Mouse (Mus musculus): ENCODE measurements around the gene Pcsk6. TPM values are rescaled to one million over a fixed set of nuclear protein-coding genes. Genes with fewer than 3 reads are reported as not detected.

The Pcsk6 gene
- polyA plus RNA-seq, 1 experiment from 2014 or later = 2.7 TPM

- Histone ChIP-seq H3K4me1 (replicated peaks; ENCODE audit: control insufficient read depth, insufficient read depth, low read length) (0 out of 2 replicates have a peak, but pooled peaks cover 3% of the 10 kb centered on the region), H3K4me3 (ENCODE audit: low read depth, low read length) (no peak overlapping the region), H3K9ac (ENCODE audit: low read length) (no peak overlapping the region), H3K4me2 (ENCODE audit: low read depth, low read length, severe bottlenecking) (no peak overlapping the region), H3K27ac (ENCODE audit: low read depth, low read length) (no peak overlapping the region), H3K9me3 (ENCODE audit: control insufficient read depth, low read length) (no peaks in the 10 kb centered on the region), H3K27me3 (ENCODE audit: control insufficient read depth, insufficient read depth, low read length) (no peaks in the 10 kb centered on the region), H3K36me3 (ENCODE audit: control insufficient read depth, insufficient read depth, low read length) (no peaks in the 10 kb centered on the region)
- ATAC-seq (replicated peaks; ENCODE audit: low FRiP score) (no peak), DNase-seq (ENCODE audit: low spot score) (no peak)
- WGBS = 95% methylated on average over 9 of the region's 9 CpGs
Observed at GRCm38 (mm10) chr7:65959221-65959924, 97.8 kb downstream of the Pcsk6 start.

- H3K4me3 ChIP-seq (ENCODE audit: low read depth, low read length) = no peak overlapping the region
- 89% methylated on average over 7 of the region's 7 CpGs for WGBS
- H3K9me3 ChIP-seq (ENCODE audit: control insufficient read depth, low read length) = no peaks in the 10 kb centered on the region
- no peak overlapping the region for H3K4me2 ChIP-seq (ENCODE audit: low read depth, low read length, severe bottlenecking)
- no peak overlapping the region for H3K9ac ChIP-seq (ENCODE audit: low read length)
- H3K27ac ChIP-seq (ENCODE audit: low read depth, low read length) = no peak overlapping the region
- H3K4me1 ChIP-seq (replicated peaks; ENCODE audit: control insufficient read depth, insufficient read depth, low read length) = no peaks in the 10 kb centered on the region
- H3K36me3 ChIP-seq (ENCODE audit: control insufficient read depth, insufficient read depth, low read length) = no peaks in the 10 kb centered on the region
- no peaks in the 10 kb centered on the region for H3K27me3 ChIP-seq (ENCODE audit: control insufficient read depth, insufficient read depth, low read length)
- no peak for ATAC-seq (replicated peaks; ENCODE audit: low FRiP score)
- DNase-seq (ENCODE audit: low spot score) = no peak
Observed at GRCm38 (mm10) chr7:65962611-65963010, 101.1 kb downstream of the Pcsk6 start.

GRCm38 (mm10) chr7:65964398-65964797 is 102.9 kb downstream of the Pcsk6 start:
- ATAC-seq (replicated peaks; ENCODE audit: low FRiP score) (no peak), DNase-seq (ENCODE audit: low spot score) (no peak)
- Histone ChIP-seq H3K9ac (ENCODE audit: low read length) (no peak overlapping the region), H3K27ac (ENCODE audit: low read depth, low read length) (no peak overlapping the region), H3K27me3 (ENCODE audit: control insufficient read depth, insufficient read depth, low read length) (no peaks in the 10 kb centered on the region), H3K4me1 (replicated peaks; ENCODE audit: control insufficient read depth, insufficient read depth, low read length) (no peaks in the 10 kb centered on the region), H3K4me3 (ENCODE audit: low read depth, low read length) (no peak overlapping the region), H3K36me3 (ENCODE audit: control insufficient read depth, insufficient read depth, low read length) (no peaks in the 10 kb centered on the region), H3K9me3 (ENCODE audit: control insufficient read depth, low read length) (no peaks in the 10 kb centered on the region), H3K4me2 (ENCODE audit: low read depth, low read length, severe bottlenecking) (no peak overlapping the region)

GRCm38 (mm10) chr7:65971301-65971700 is 109.8 kb downstream of the Pcsk6 start:
- H3K4me3 ChIP-seq (ENCODE audit: low read depth, low read length) = no peak overlapping the region
- H3K27me3 ChIP-seq (ENCODE audit: control insufficient read depth, insufficient read depth, low read length) = no peaks in the 10 kb centered on the region
- no peak for DNase-seq (ENCODE audit: low spot score)
- no peaks in the 10 kb centered on the region for H3K36me3 ChIP-seq (ENCODE audit: control insufficient read depth, insufficient read depth, low read length)
- no peak overlapping the region for H3K27ac ChIP-seq (ENCODE audit: low read depth, low read length)
- H3K9ac ChIP-seq (ENCODE audit: low read length) = no peak overlapping the region
- no peaks in the 10 kb centered on the region; the same call in 1 of the 2 replicates for H3K4me1 ChIP-seq (replicated peaks; ENCODE audit: control insufficient read depth, insufficient read depth, low read length)
- ATAC-seq (replicated peaks; ENCODE audit: low FRiP score) = no peak
- H3K4me2 ChIP-seq (ENCODE audit: low read depth, low read length, severe bottlenecking) = no peak overlapping the region
- no peaks in the 10 kb centered on the region for H3K9me3 ChIP-seq (ENCODE audit: control insufficient read depth, low read length)
- WGBS = 87% methylated on average over 10 of the region's 10 CpGs

GRCm38 (mm10) chr7:65977286-65977685 is 115.8 kb downstream of the Pcsk6 start:
- WGBS = 81% methylated on average over 5 of the region's 5 CpGs
- no peaks in the 10 kb centered on the region; the same call in 1 of the 2 replicates for H3K4me1 ChIP-seq (replicated peaks; ENCODE audit: control insufficient read depth, insufficient read depth, low read length)
- no peak overlapping the region for H3K27ac ChIP-seq (ENCODE audit: low read depth, low read length)
- H3K9ac ChIP-seq (ENCODE audit: low read length) = no peak overlapping the region
- no peak overlapping the region for H3K4me3 ChIP-seq (ENCODE audit: low read depth, low read length)
- H3K4me2 ChIP-seq (ENCODE audit: low read depth, low read length, severe bottlenecking) = no peak overlapping the region
- ATAC-seq (replicated peaks; ENCODE audit: low FRiP score) (no peak), DNase-seq (ENCODE audit: low spot score) (no peak)
- H3K36me3 ChIP-seq (ENCODE audit: control insufficient read depth, insufficient read depth, low read length) = no peaks in the 10 kb centered on the region
- no peaks in the 10 kb centered on the region for H3K27me3 ChIP-seq (ENCODE audit: control insufficient read depth, insufficient read depth, low read length)
- no peaks in the 10 kb centered on the region for H3K9me3 ChIP-seq (ENCODE audit: control insufficient read depth, low read length)

- no peak overlapping the region for H3K4me2 ChIP-seq (ENCODE audit: low read depth, low read length, severe bottlenecking)
- H3K27ac ChIP-seq (ENCODE audit: low read depth, low read length) = no peak overlapping the region
- no peak overlapping the region for H3K9ac ChIP-seq (ENCODE audit: low read length)
- 83% methylated on average over 11 of the region's 11 CpGs for WGBS
- H3K36me3 ChIP-seq (ENCODE audit: control insufficient read depth, insufficient read depth, low read length) = no peaks in the 10 kb centered on the region
- no peaks in the 10 kb centered on the region for H3K27me3 ChIP-seq (ENCODE audit: control insufficient read depth, insufficient read depth, low read length)
- DNase-seq (ENCODE audit: low spot score) (no peak), ATAC-seq (replicated peaks; ENCODE audit: low FRiP score) (no peak)
- H3K9me3 ChIP-seq (ENCODE audit: control insufficient read depth, low read length) = no peaks in the 10 kb centered on the region
- H3K4me3 ChIP-seq (ENCODE audit: low read depth, low read length) = no peak overlapping the region
- H3K4me1 ChIP-seq (replicated peaks; ENCODE audit: control insufficient read depth, insufficient read depth, low read length) = no peaks in the 10 kb centered on the region
Observed at GRCm38 (mm10) chr7:65977977-65978376, 116.4 kb downstream of the Pcsk6 start.

GRCm38 (mm10) chr7:65978996-65979823 is 117.7 kb downstream of the Pcsk6 start:
- Histone ChIP-seq H3K9ac (ENCODE audit: low read length) (no peak overlapping the region), H3K4me1 (replicated peaks; ENCODE audit: control insufficient read depth, insufficient read depth, low read length) (no peaks in the 10 kb centered on the region), H3K4me3 (ENCODE audit: low read depth, low read length) (no peak overlapping the region), H3K4me2 (ENCODE audit: low read depth, low read length, severe bottlenecking) (no peak overlapping the region), H3K27ac (ENCODE audit: low read depth, low read length) (no peak overlapping the region), H3K36me3 (ENCODE audit: control insufficient read depth, insufficient read depth, low read length) (no peaks in the 10 kb centered on the region), H3K9me3 (ENCODE audit: control insufficient read depth, low read length) (no peaks in the 10 kb centered on the region), H3K27me3 (ENCODE audit: control insufficient read depth, insufficient read depth, low read length) (no peaks in the 10 kb centered on the region)
- no peak for ATAC-seq (replicated peaks; ENCODE audit: low FRiP score)
- 83% methylated on average over 11 of the region's 11 CpGs for WGBS
- no peak for DNase-seq (ENCODE audit: low spot score)

- no peak overlapping the region for H3K27ac ChIP-seq (ENCODE audit: low read depth, low read length)
- no peak overlapping the region for H3K4me2 ChIP-seq (ENCODE audit: low read depth, low read length, severe bottlenecking)
- H3K4me3 ChIP-seq (ENCODE audit: low read depth, low read length) = no peak overlapping the region
- WGBS = 89% methylated on average over 9 of the region's 9 CpGs
- no peak for ATAC-seq (replicated peaks; ENCODE audit: low FRiP score)
- H3K9me3 ChIP-seq (ENCODE audit: control insufficient read depth, low read length) = no peaks in the 10 kb centered on the region
- no peak overlapping the region for H3K9ac ChIP-seq (ENCODE audit: low read length)
- H3K4me1 ChIP-seq (replicated peaks; ENCODE audit: control insufficient read depth, insufficient read depth, low read length) = no peaks in the 10 kb centered on the region
- no peaks in the 10 kb centered on the region for H3K27me3 ChIP-seq (ENCODE audit: control insufficient read depth, insufficient read depth, low read length)
- no peak for DNase-seq (ENCODE audit: low spot score)
- H3K36me3 ChIP-seq (ENCODE audit: control insufficient read depth, insufficient read depth, low read length) = no peaks in the 10 kb centered on the region
Observed at GRCm38 (mm10) chr7:65980000-65980399, 118.5 kb downstream of the Pcsk6 start.
